Mouse (Mus musculus) heart, adult 2 months (tissue): Measurements from ENCODE around the gene Dgkz.

Experiments
- CTCF ChIP-seq: fragments of 200-600 bp; IDR thresholded peaks from 2 replicates; pipeline ENCODE4 v1.8.1; 2022; ENCODE audit warnings: antibody characterized with exemption, mild to moderate bottlenecking, moderate library complexity
- EP300 ChIP-seq: fragments of 200-500 bp; IDR thresholded peaks from 2 replicates; pipeline ENCODE4 v1.6.1; 2011; ENCODE audit warnings: low read depth, low read length, control low read depth; ENCODE audit not compliant: insufficient read depth
- POLR2A ChIP-seq: fragments of 200-500 bp; IDR thresholded peaks from 2 replicates; pipeline ENCODE4 v1.6.1; 2011; ENCODE audit warnings: mild to moderate bottlenecking, low read depth, low read length, control low read depth; ENCODE audit not compliant: insufficient read depth

DNA sequence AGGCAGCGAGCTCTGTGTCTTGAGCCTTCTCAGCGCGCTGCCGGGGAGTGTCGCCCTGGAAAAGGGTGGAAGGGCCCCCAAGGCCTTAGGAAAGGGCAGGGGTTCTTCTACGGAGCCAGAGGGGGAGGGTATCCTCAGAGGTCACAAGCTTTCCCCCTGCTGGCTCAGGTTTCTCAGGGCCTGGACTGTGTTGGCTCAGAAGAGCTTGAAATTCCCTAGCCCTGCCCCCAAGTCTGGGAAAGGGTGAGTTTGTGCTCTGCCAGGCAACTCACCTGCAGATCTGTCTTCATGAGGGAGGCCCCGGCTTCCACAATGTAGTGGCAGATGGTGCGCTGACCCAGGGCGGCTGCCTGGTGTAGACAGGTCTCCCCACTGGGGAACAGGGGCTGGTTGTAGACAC lies 42.2 kb downstream of the Dgkz start:
- no peak for TF ChIP-seq CTCF
- no peak for TF ChIP-seq EP300
- no peak for TF ChIP-seq POLR2A
